Mouse (Mus musculus): ENCODE measurements around the gene Gm17175.
"Not testable (repeated sequence)": the region's sequence is repeated elsewhere in the genome, so short reads cannot be mapped to it uniquely, and the experiment has no call there.

Gene Gm17175

DNA sequence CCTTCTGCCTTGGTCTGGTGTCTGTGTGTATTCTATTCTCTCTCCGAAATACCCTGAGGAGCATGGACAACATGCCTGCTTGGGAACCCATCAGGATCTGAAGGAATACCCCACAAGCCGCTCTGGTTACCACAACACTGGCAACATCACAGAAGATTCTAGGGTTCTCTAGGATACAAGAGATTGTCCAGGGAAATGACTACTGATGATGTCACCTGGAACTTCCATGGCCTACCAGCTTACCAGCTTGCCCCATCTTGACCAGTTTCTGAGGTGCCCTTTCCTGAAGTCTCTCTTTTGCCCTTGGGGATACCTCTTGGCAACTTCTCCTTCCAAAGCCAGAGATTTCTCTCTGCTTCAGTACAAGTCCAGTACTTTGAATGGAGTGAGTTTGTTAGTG lies at the start of gene Gm17175:
Gene Gm17175 (minus strand): TSS at position 101 of the 400 bp plus-strand sequence.
- ATAC-seq (ENCODE audit: insufficient number of reproducible peaks, low FRiP score, low TSS enrichment), result not testable (repeated sequence)

DNA sequence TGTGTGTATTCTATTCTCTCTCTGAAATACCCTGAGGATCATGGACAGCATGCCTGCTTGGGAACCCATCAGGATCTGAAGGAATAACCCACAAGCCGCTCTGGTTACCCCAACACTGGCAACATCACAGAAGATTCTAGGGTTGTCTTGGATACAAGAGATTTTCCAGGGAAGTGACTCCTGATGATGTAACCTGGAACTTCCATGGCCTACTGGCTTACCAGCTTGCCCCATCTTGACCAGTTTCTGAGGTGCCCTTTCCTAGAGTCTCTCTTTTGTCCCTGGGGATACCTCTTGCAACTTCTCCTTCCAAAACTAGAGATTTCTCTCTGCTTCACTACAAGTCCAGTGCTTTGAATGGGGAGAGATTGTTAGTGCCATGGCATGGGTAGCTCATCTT lies 37.3 kb upstream of the Gm17175 start, which contains the start of gene Gm17078:
Gene Gm17078 (minus strand): TSS at position 101 of the 400 bp plus-strand sequence.
- no peak for ATAC-seq (ENCODE audit: insufficient number of reproducible peaks, low FRiP score, low TSS enrichment)

GRCm38 (mm10) chr14:51592039-51592438 lies 18.2 kb upstream of the Gm17175 start, which contains the start of gene Gm17174:
TSS of gene Gm17174 (minus strand) at chr14:51592139.
- not testable (repeated sequence) for ATAC-seq (ENCODE audit: insufficient number of reproducible peaks, low FRiP score, low TSS enrichment)

DNA sequence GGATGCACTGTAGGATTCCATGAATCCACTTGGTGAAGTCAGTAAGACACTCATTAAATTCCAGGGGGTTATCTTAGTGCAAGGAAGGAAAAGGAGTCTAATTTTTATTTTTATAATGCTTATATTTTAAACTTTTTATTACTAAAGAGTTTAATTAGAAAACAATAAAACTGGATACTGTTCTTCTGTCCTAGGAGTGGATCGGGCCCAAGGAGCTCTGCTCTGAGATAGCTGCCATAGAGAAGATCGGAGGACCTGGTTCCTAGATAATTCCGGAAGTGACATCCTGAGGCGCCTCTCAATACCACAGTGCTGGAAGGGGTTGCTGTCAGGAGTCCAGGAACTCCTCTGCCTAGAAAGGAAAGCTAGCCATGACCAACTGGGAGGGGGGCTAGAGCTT lies 21.4 kb downstream of the Gm17175 start, which contains the start of gene Gm5622:
Gene Gm5622 (plus strand): TSS at position 301 of the 400 bp plus-strand sequence.
- no peak for ATAC-seq (ENCODE audit: insufficient number of reproducible peaks, low FRiP score, low TSS enrichment)
